Mouse (Mus musculus): ENCODE data around the gene Nuf2.

DNA sequence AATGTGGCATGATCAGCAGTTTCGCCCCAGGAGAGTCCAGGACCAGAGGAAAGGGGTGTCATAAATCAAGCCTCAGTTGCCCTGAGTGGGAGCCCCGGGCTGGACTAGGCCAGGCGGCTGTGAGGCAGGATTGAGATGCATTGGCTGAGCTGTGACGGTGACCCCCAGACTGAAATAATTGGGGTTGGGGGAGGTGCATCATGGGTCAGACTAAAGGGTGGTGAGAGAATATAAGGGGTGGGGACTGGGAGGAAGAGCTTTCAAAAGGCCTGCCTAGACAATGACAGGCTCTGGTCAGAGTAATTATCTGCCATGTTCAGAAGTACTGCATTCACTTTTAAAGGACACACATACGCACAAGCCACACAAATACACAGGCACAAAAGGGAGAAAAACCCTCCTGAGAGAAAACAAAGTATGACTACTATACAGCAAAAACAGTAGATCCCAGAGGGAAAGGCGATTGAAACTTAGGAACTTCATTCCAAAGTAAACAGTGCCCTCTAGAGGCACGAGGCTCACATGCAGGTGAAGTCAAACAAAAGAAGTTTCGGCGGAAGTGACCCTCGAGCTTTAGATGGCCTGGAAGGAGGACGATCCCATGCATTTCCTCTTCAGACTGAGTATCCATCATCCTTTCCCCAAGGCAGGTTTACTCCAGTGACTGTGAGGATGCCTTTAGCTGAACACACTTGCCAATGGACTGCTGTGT lies 72.0 kb downstream of the Nuf2 start:
- TF ChIP-seq GABPA (IDR thresholded peaks at IDR 0.05; ENCODE audit: insufficient replicate concordance, low read depth, low read length) = no peak
- TF ChIP-seq POLR2A (IDR thresholded peaks at IDR 0.05; ENCODE audit: low read depth, low read length) = no peak
- no peak for TF ChIP-seq MAZ (IDR thresholded peaks at IDR 0.05; ENCODE audit: low read depth, low read length)
- no peak for TF ChIP-seq MXI1 (IDR thresholded peaks at IDR 0.05; ENCODE audit: low read depth, low read length)

Measured in CH12.LX (cell line).